Mouse (Mus musculus) forebrain, embryonic 13.5 days (tissue): ENCODE measurements around the gene E2f7. TPM values are rescaled to one million over a fixed set of nuclear protein-coding genes. Genes with fewer than 3 reads are reported as not detected.
A peak's percentile ranks its signal among the peaks of the same experiment; 100 is the strongest.

ENCODE experiments used
- ATAC-seq: fragments of 200-750 bp; cut with Nextera tagmentation; 2 replicates; pipeline ENCODE4 v1.8.0; 2017
- H3K27ac ChIP-seq: fragments of 300-500 bp; sonication (generic); 2 replicates; pipeline ENCODE4 v1.5.1; 2015; ENCODE audit warnings: inconsistent platforms, mild to moderate bottlenecking, moderate library complexity
- H3K27me3 ChIP-seq: fragments of 300-500 bp; sonication (generic); 2 replicates; pipeline ENCODE4 v1.6.1; 2015; ENCODE audit warnings: mild to moderate bottlenecking, inconsistent platforms
- H3K36me3 ChIP-seq: fragments of 300-500 bp; sonication (generic); 2 replicates; pipeline ENCODE4 v1.6.1; 2015; ENCODE audit warnings: mild to moderate bottlenecking, inconsistent platforms; ENCODE audit not compliant: poor library complexity, severe bottlenecking
- H3K4me1 ChIP-seq: fragments of 300-500 bp; sonication (generic); 2 replicates; pipeline ENCODE4 v1.6.1; 2015; ENCODE audit warnings: inconsistent platforms
- H3K4me2 ChIP-seq: fragments of 300-500 bp; sonication (generic); 2 replicates; pipeline ENCODE4 v1.6.1; 2015; ENCODE audit warnings: inconsistent platforms, mild to moderate bottlenecking, moderate library complexity
- H3K4me3 ChIP-seq: fragments of 300-500 bp; sonication (generic); 2 replicates; pipeline ENCODE4 v1.5.1; 2015; ENCODE audit warnings: mild to moderate bottlenecking, inconsistent platforms
- H3K9ac ChIP-seq: fragments of 300-500 bp; sonication (generic); 2 replicates; pipeline ENCODE4 v1.6.1; 2015; ENCODE audit warnings: mild to moderate bottlenecking, inconsistent platforms
- H3K9me3 ChIP-seq: fragments of 300-500 bp; sonication (generic); replicated peaks from 2 replicates; pipeline ENCODE4 v1.6.1; 2016; ENCODE audit warnings: inconsistent platforms
- WGBS: fragments of 180-500 bp; shearing (Covaris S2); methylation state at CpG from one replicate; pipeline ENCODE4 v1.1.7; 2015; 5-methylcytosine and 5-hydroxymethylcytosine counted together
- polyA plus RNA-seq: library from polyadenylated mRNA; unstranded; fragments of >200 nt; fragmentation: Nextera tagmentation; extraction: Ambion mirVana; gene quantifications from 2 replicates; pipeline ENCODE4 v1.2.1, GENCODE M21; 2015

E2f7 gene
- polyA plus RNA-seq, 1 experiment from 2014 or later, result 21.5 TPM

- peaks cover 25% of the 10 kb centered on the region for H3K36me3 ChIP-seq
- ATAC-seq, result peak; percentile 24; the same call in 1 of the 2 replicates
- no peaks in the 10 kb centered on the region for H3K4me1 ChIP-seq
- 81% methylated on average over 12 of the region's 12 CpGs for WGBS
- H3K27ac ChIP-seq, result no peak overlapping the region
- H3K4me3 ChIP-seq, result no peak overlapping the region
- no peak overlapping the region for H3K9ac ChIP-seq
- H3K27me3 ChIP-seq, result no peaks in the 10 kb centered on the region
- H3K9me3 ChIP-seq, result no peaks in the 10 kb centered on the region
- no peak overlapping the region for H3K4me2 ChIP-seq
Observed at GRCm38 (mm10) chr10:110788049-110788752, 43.0 kb downstream of the E2f7 start.

- H3K4me1 ChIP-seq, result no peaks in the 10 kb centered on the region
- no peaks in the 10 kb centered on the region for H3K27me3 ChIP-seq
- no peaks in the 10 kb centered on the region for H3K9me3 ChIP-seq
- 92% methylated on average over 8 of the region's 8 CpGs for WGBS
- H3K4me2 ChIP-seq, result no peak overlapping the region
- peaks cover 14% of the 10 kb centered on the region for H3K36me3 ChIP-seq
- H3K27ac ChIP-seq, result no peak overlapping the region
- ATAC-seq, result no peak
- no peak overlapping the region for H3K9ac ChIP-seq
- H3K4me3 ChIP-seq, result no peak overlapping the region
Observed at GRCm38 (mm10) chr10:110789683-110790082, 44.4 kb downstream of the E2f7 start.

GRCm38 (mm10) chr10:110793150-110793787, 48.0 kb downstream of the E2f7 start:
- Histone ChIP-seq H3K27ac (no peak overlapping the region), H3K27me3 (no peaks in the 10 kb centered on the region), H3K4me2 (no peak overlapping the region), H3K9ac (no peak overlapping the region), H3K36me3 (no peaks in the 10 kb centered on the region), H3K4me3 (no peak overlapping the region), H3K4me1 (peaks cover 3% of the 10 kb centered on the region), H3K9me3 (no peaks in the 10 kb centered on the region)
- 86% methylated on average over 8 of the region's 8 CpGs for WGBS
- no peak for ATAC-seq

- peak overlapping the region; percentile 43 for H3K4me2 ChIP-seq
- H3K4me3 ChIP-seq, result no peak overlapping the region
- H3K27ac ChIP-seq, result no peak overlapping the region
- peaks cover 3% of the 10 kb centered on the region for H3K4me1 ChIP-seq
- 7% methylated on average over 12 of the region's 12 CpGs for WGBS
- no peaks in the 10 kb centered on the region for H3K36me3 ChIP-seq
- ATAC-seq, result peak; percentile 79
- H3K27me3 ChIP-seq, result no peaks in the 10 kb centered on the region
- no peaks in the 10 kb centered on the region for H3K9me3 ChIP-seq
- no peak overlapping the region for H3K9ac ChIP-seq
Observed at GRCm38 (mm10) chr10:110794564-110795205, 49.4 kb downstream of the E2f7 start.

GRCm38 (mm10) chr10:110795206-110795796, 50.1 kb downstream of the E2f7 start:
- 65% methylated on average over 9 of the region's 9 CpGs for WGBS
- ATAC-seq, result peak; percentile 50; the same call in 1 of the 2 replicates
- H3K27ac ChIP-seq, result no peak overlapping the region

GRCm38 (mm10) chr10:110801296-110801695, 56.1 kb downstream of the E2f7 start:
- WGBS, result 83% methylated on average over 3 of the region's 3 CpGs
- Histone ChIP-seq H3K9ac (no peak overlapping the region), H3K9me3 (no peaks in the 10 kb centered on the region), H3K4me1 (no peaks in the 10 kb centered on the region), H3K36me3 (no peaks in the 10 kb centered on the region), H3K4me3 (no peak overlapping the region), H3K4me2 (no peak overlapping the region), H3K27me3 (no peaks in the 10 kb centered on the region), H3K27ac (no peak overlapping the region)
- no peak for ATAC-seq

More at GRCm38 (mm10) chr10:110795206-110795796, 50.1 kb downstream of the E2f7 start:
- Histone ChIP-seq H3K27me3 (no peaks in the 10 kb centered on the region), H3K4me3 (no peak overlapping the region), H3K4me1 (peaks cover 3% of the 10 kb centered on the region), H3K9ac (no peak overlapping the region), H3K9me3 (no peaks in the 10 kb centered on the region), H3K4me2 (peak overlapping the region; percentile 43), H3K36me3 (no peaks in the 10 kb centered on the region)

- WGBS, result 82% methylated on average over 11 of the region's 11 CpGs
Observed at GRCm38 (mm10) chr10:110804279-110805024, 59.2 kb downstream of the E2f7 start.

GRCm38 (mm10) chr10:110805025-110805740, 59.9 kb downstream of the E2f7 start:
- 89% methylated on average over 5 of the region's 5 CpGs for WGBS
- H3K27ac ChIP-seq, result no peak overlapping the region
- no peaks in the 10 kb centered on the region for H3K9me3 ChIP-seq
- H3K4me2 ChIP-seq, result no peak overlapping the region
- no peak overlapping the region for H3K9ac ChIP-seq
- H3K27me3 ChIP-seq, result no peaks in the 10 kb centered on the region
- no peak overlapping the region for H3K4me3 ChIP-seq
- no peak for ATAC-seq
- no peaks in the 10 kb centered on the region for H3K36me3 ChIP-seq
- no peaks in the 10 kb centered on the region for H3K4me1 ChIP-seq

More at GRCm38 (mm10) chr10:110804279-110805024, 59.2 kb downstream of the E2f7 start:
- Histone ChIP-seq H3K9ac (no peak overlapping the region), H3K36me3 (no peaks in the 10 kb centered on the region), H3K27ac (no peak overlapping the region), H3K9me3 (no peaks in the 10 kb centered on the region), H3K4me2 (no peak overlapping the region), H3K27me3 (no peaks in the 10 kb centered on the region), H3K4me1 (no peaks in the 10 kb centered on the region), H3K4me3 (no peak overlapping the region)
- no peak for ATAC-seq

GRCm38 (mm10) chr10:110806471-110806870, 61.2 kb downstream of the E2f7 start:
- no peak overlapping the region for H3K27ac ChIP-seq
- H3K36me3 ChIP-seq, result no peaks in the 10 kb centered on the region
- H3K9me3 ChIP-seq, result no peaks in the 10 kb centered on the region
- ATAC-seq, result no peak
- H3K27me3 ChIP-seq, result no peaks in the 10 kb centered on the region
- no peak overlapping the region for H3K4me3 ChIP-seq
- no peak overlapping the region for H3K4me2 ChIP-seq
- H3K4me1 ChIP-seq, result no peaks in the 10 kb centered on the region
- 88% methylated on average over 8 of the region's 8 CpGs for WGBS
- no peak overlapping the region for H3K9ac ChIP-seq

GRCm38 (mm10) chr10:110810528-110810927, 65.3 kb downstream of the E2f7 start:
- no peak overlapping the region for H3K27ac ChIP-seq
- H3K4me1 ChIP-seq, result peaks cover 6% of the 10 kb centered on the region
- H3K9ac ChIP-seq, result no peak overlapping the region
- no peak for ATAC-seq
- H3K27me3 ChIP-seq, result no peaks in the 10 kb centered on the region; the same call in 1 of the 2 replicates
- no peaks in the 10 kb centered on the region for H3K36me3 ChIP-seq
- no peaks in the 10 kb centered on the region for H3K9me3 ChIP-seq
- no peak overlapping the region for H3K4me2 ChIP-seq
- WGBS, result 57% methylated on average over 2 of the region's 2 CpGs
- no peak overlapping the region for H3K4me3 ChIP-seq

GRCm38 (mm10) chr10:110811209-110811861, 66.1 kb downstream of the E2f7 start:
- no peak overlapping the region for H3K9ac ChIP-seq
- H3K27me3 ChIP-seq, result no peaks in the 10 kb centered on the region; the same call in 1 of the 2 replicates
- ATAC-seq, result no peak
- H3K4me1 ChIP-seq, result peaks cover 6% of the 10 kb centered on the region
- H3K36me3 ChIP-seq, result no peaks in the 10 kb centered on the region
- no peak overlapping the region for H3K27ac ChIP-seq
- WGBS, result 86% methylated on average over 10 of the region's 10 CpGs
- no peak overlapping the region for H3K4me3 ChIP-seq
- H3K4me2 ChIP-seq, result no peak overlapping the region
- H3K9me3 ChIP-seq, result no peaks in the 10 kb centered on the region
